Mouse (Mus musculus) liver, embryonic 11.5 days (tissue): ENCODE results near the gene Cmtm6. TPM values are rescaled to one million over a fixed set of nuclear protein-coding genes. Genes with fewer than 3 reads are reported as not detected.

Source experiments
- ATAC-seq: fragments of 200-750 bp; cut with Nextera tagmentation; replicated peaks from 2 replicates; pipeline ENCODE4 v1.8.0; 2017; ENCODE audit warnings: moderate number of reproducible peaks, mild to moderate bottlenecking, moderate TSS enrichment, moderate library complexity; ENCODE audit not compliant: low FRiP score
- DNase-seq: peaks from one replicate; pipeline ENCODE4 v3.0.0-alpha.2; 2017; ENCODE audit warnings: low spot score
- H3K27ac ChIP-seq: fragments of 300-500 bp; sonication (generic); 2 replicates; pipeline ENCODE4 v1.5.1; 2014; ENCODE audit warnings: mild to moderate bottlenecking, low read depth, low read length, control low read depth
- H3K27me3 ChIP-seq: fragments of 300-500 bp; sonication (generic); replicated peaks from 2 replicates; pipeline ENCODE4 v1.6.1; 2014; ENCODE audit warnings: low read length, mixed read lengths; ENCODE audit not compliant: control insufficient read depth, insufficient read depth
- H3K36me3 ChIP-seq: fragments of 300-500 bp; sonication (generic); 2 replicates; pipeline ENCODE4 v1.6.1; 2014; ENCODE audit warnings: mild to moderate bottlenecking, low read length, moderate library complexity, mixed read lengths; ENCODE audit not compliant: control insufficient read depth, insufficient read depth
- H3K4me1 ChIP-seq: fragments of 300-500 bp; sonication (generic); replicated peaks from 2 replicates; pipeline ENCODE4 v1.6.1; 2014; ENCODE audit warnings: low read length, mixed read lengths; ENCODE audit not compliant: control insufficient read depth, insufficient read depth
- H3K4me2 ChIP-seq: fragments of 300-500 bp; sonication (generic); 2 replicates; pipeline ENCODE4 v1.6.1; 2014; ENCODE audit warnings: mild to moderate bottlenecking, control low read depth, moderate library complexity
- H3K4me3 ChIP-seq: fragments of 300-500 bp; sonication (generic); 2 replicates; pipeline ENCODE4 v1.5.1; 2014; ENCODE audit warnings: low read depth, low read length, control low read depth
- H3K9ac ChIP-seq: fragments of 300-500 bp; sonication (generic); 2 replicates; pipeline ENCODE4 v1.6.1; 2014; ENCODE audit warnings: low read depth, low read length, control low read depth
- H3K9me3 ChIP-seq: fragments of 300-500 bp; sonication (generic); 2 replicates; pipeline ENCODE4 v1.6.1; 2016; ENCODE audit warnings: low read length, inconsistent platforms, mixed read lengths; ENCODE audit not compliant: control insufficient read depth
- WGBS: fragments of 180-500 bp; shearing (Covaris S2); extraction: QIAGEN DNeasy Blood & Tissue Kit; methylation state at CpG from one replicate; pipeline ENCODE4 v1.1.7; 2014; 5-methylcytosine and 5-hydroxymethylcytosine counted together
- polyA plus RNA-seq: library from polyadenylated mRNA; unstranded; fragments of >200 nt; fragmentation: Nextera tagmentation; extraction: Ambion mirVana; gene quantifications from 2 replicates; pipeline ENCODE4 v1.2.1, GENCODE M21; 2014

Cmtm6 gene
- polyA plus RNA-seq, 1 experiment from 2014 or later = 36.6 TPM

- ATAC-seq (no peak), DNase-seq (peak; percentile 54)
- peaks cover 23% of the 10 kb centered on the region for H3K4me1 ChIP-seq
- no peaks in the 10 kb centered on the region for H3K27me3 ChIP-seq
- peak overlapping the region; percentile 75; the same call in 1 of the 2 replicates for H3K9ac ChIP-seq
- no peaks in the 10 kb centered on the region for H3K36me3 ChIP-seq
- peak overlapping the region; percentile 98 for H3K4me2 ChIP-seq
- WGBS = 13% methylated on average over 23 of the region's 23 CpGs
- H3K27ac ChIP-seq = peak overlapping the region; percentile 81; the same call in 1 of the 2 replicates
- no peaks in the 10 kb centered on the region for H3K9me3 ChIP-seq
- peak overlapping the region; percentile 71 for H3K4me3 ChIP-seq
Measured at GRCm38 (mm10) chr9:114779984-114780745, 49.2 kb downstream of the Cmtm6 start.

GRCm38 (mm10) chr9:114780746-114781525, 50.0 kb downstream of the Cmtm6 start:
- Histone ChIP-seq H3K4me1 (peaks cover 21% of the 10 kb centered on the region), H3K4me3 (peak overlapping the region; percentile 71), H3K36me3 (no peaks in the 10 kb centered on the region), H3K9me3 (no peaks in the 10 kb centered on the region), H3K27ac (peak overlapping the region; percentile 81), H3K27me3 (no peaks in the 10 kb centered on the region), H3K4me2 (peak overlapping the region; percentile 98), H3K9ac (peak overlapping the region; percentile 75)
- under 1% methylated on average over 38 of the region's 38 CpGs for WGBS
- peak; percentile 57 for ATAC-seq
- peak; percentile 80 for DNase-seq

GRCm38 (mm10) chr9:114781526-114782212, 50.8 kb downstream of the Cmtm6 start, which contains the start of gene Cmtm7:
Gene Cmtm7 (minus strand): TSS chr9:114781856.
- Histone ChIP-seq H3K36me3 (no peaks in the 10 kb centered on the region), H3K9ac (peak within 1 kb of the TSS; percentile 75), H3K4me2 (peak within 1 kb of the TSS; percentile 98), H3K9me3 (no peaks in the 10 kb centered on the region), H3K4me1 (peaks cover 21% of the 10 kb centered on the region), H3K27me3 (no peaks in the 10 kb centered on the region), H3K27ac (peak within 1 kb of the TSS; percentile 81), H3K4me3 (peak within 1 kb of the TSS; percentile 71)
- ATAC-seq = peak; percentile 77
- under 1% methylated on average over 50 of the region's 54 CpGs for WGBS
- DNase-seq = peak; percentile 81

GRCm38 (mm10) chr9:114785432-114786125, 54.7 kb downstream of the Cmtm6 start:
- no peak for ATAC-seq
- Histone ChIP-seq H3K27ac (no peak overlapping the region), H3K4me1 (peaks cover 6% of the 10 kb centered on the region), H3K4me2 (no peak overlapping the region; the same call in 1 of the 2 replicates), H3K9me3 (no peaks in the 10 kb centered on the region), H3K4me3 (no peak overlapping the region), H3K9ac (no peak overlapping the region), H3K36me3 (no peaks in the 10 kb centered on the region), H3K27me3 (no peaks in the 10 kb centered on the region)
- no peak for DNase-seq
- WGBS = 20% methylated on average over 16 of the region's 16 CpGs

DNA sequence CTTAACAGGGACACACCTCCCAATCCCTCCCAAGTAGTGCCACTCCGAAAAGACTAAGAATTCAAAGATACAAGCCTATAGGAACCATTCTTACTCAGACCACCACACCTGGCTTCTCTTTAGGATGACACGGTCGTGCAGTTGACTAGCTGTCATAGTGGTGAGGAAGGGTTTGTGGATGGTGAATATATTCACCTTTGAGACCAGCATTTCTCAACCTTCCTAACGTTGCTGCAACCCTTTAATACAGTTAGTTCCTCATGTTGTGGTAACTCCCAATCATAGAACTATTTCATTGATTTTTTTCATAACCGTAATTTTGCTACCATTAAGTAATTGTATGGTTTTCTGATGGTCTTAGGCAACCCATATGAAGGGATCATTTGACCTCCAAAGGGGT, 56.2 kb downstream of the Cmtm6 start:
- DNase-seq = no peak
- Histone ChIP-seq H3K4me3 (no peak overlapping the region), H3K9ac (no peak overlapping the region), H3K27ac (no peak overlapping the region), H3K9me3 (no peaks in the 10 kb centered on the region), H3K4me2 (no peak overlapping the region), H3K4me1 (peaks cover 4% of the 10 kb centered on the region; the same call in 1 of the 2 replicates), H3K36me3 (no peaks in the 10 kb centered on the region), H3K27me3 (no peaks in the 10 kb centered on the region)
- WGBS = 89% methylated on average over 5 of the region's 5 CpGs
- no peak for ATAC-seq

- whole genome bisulfite sequencing = 46% methylated on average over 7 of the region's 7 CpGs
- H3K9me3 ChIP-seq = no peaks in the 10 kb centered on the region
- no peak overlapping the region for H3K9ac ChIP-seq
- H3K27me3 ChIP-seq = no peaks in the 10 kb centered on the region
- H3K27ac ChIP-seq = no peak overlapping the region
- no peaks in the 10 kb centered on the region for H3K36me3 ChIP-seq
- H3K4me3 ChIP-seq = no peak overlapping the region
- no peak overlapping the region for H3K4me2 ChIP-seq
- peaks cover 4% of the 10 kb centered on the region; the same call in 1 of the 2 replicates for H3K4me1 ChIP-seq
- DNase-seq = no peak
- no peak for ATAC-seq
Measured at GRCm38 (mm10) chr9:114787716-114788115, 56.8 kb downstream of the Cmtm6 start.

- 60% methylated on average over 8 of the region's 8 CpGs for WGBS
- DNase-seq = no peak
Measured at GRCm38 (mm10) chr9:114788697-114789096, 57.8 kb downstream of the Cmtm6 start.

GRCm38 (mm10) chr9:114789557-114789956, 58.6 kb downstream of the Cmtm6 start:
- ATAC-seq (no peak), DNase-seq (no peak)
- WGBS = 56% methylated on average over 7 of the region's 7 CpGs
- H3K4me1 ChIP-seq = peaks cover 4% of the 10 kb centered on the region; the same call in 1 of the 2 replicates
- H3K27ac ChIP-seq = no peak overlapping the region
- H3K36me3 ChIP-seq = no peaks in the 10 kb centered on the region
- no peaks in the 10 kb centered on the region for H3K9me3 ChIP-seq
- H3K27me3 ChIP-seq = no peaks in the 10 kb centered on the region
- no peak overlapping the region for H3K4me3 ChIP-seq
- H3K9ac ChIP-seq = no peak overlapping the region
- H3K4me2 ChIP-seq = no peak overlapping the region

More at GRCm38 (mm10) chr9:114788697-114789096, 57.8 kb downstream of the Cmtm6 start:
- no peak overlapping the region for H3K4me3 ChIP-seq
- no peak overlapping the region for H3K27ac ChIP-seq
- H3K27me3 ChIP-seq = no peaks in the 10 kb centered on the region
- no peak overlapping the region for H3K4me2 ChIP-seq
- no peaks in the 10 kb centered on the region for H3K9me3 ChIP-seq
- H3K4me1 ChIP-seq = peaks cover 4% of the 10 kb centered on the region; the same call in 1 of the 2 replicates
- H3K9ac ChIP-seq = no peak overlapping the region
- no peaks in the 10 kb centered on the region for H3K36me3 ChIP-seq
- ATAC-seq = no peak
